Mouse (Mus musculus): Measurements from ENCODE around the gene Ramp3. TPM values are rescaled to one million over a fixed set of nuclear protein-coding genes. Genes with fewer than 3 reads are reported as not detected.
A peak's percentile ranks its signal among the peaks of the same experiment; 100 is the strongest.

The Ramp3 gene
- polyA plus RNA-seq, 2 experiments = 4.5 to 10.3 TPM

GRCm38 (mm10) chr11:6636150-6636549 lies 22.2 kb upstream of the Ramp3 start:
- Histone ChIP-seq H3K27ac (replicated peaks; ENCODE audit: low read depth, low read length) (no peak overlapping the region), H3K36me3 (ENCODE audit: control insufficient read depth, insufficient read depth, low read length) (no peaks in the 10 kb centered on the region), H3K9ac (ENCODE audit: low read depth, low read length, severe bottlenecking) (no peak overlapping the region), H3K4me3 (replicated peaks; ENCODE audit: low read length) (no peak overlapping the region), H3K4me1 (ENCODE audit: control insufficient read depth, insufficient read depth, low read length) (no peaks in the 10 kb centered on the region), H3K4me2 (replicated peaks; ENCODE audit: low read depth, low read length, severe bottlenecking) (no peak overlapping the region), H3K27me3 (ENCODE audit: control insufficient read depth, insufficient read depth, low read length) (no peaks in the 10 kb centered on the region), H3K9me3 (ENCODE audit: control insufficient read depth, low read length) (peaks cover 4% of the 10 kb centered on the region; the same call in 1 of the 2 replicates)
- 76% methylated on average over 8 of the region's 8 CpGs for WGBS
- DNase-seq (ENCODE audit: low spot score) (no peak), ATAC-seq (ENCODE audit: low FRiP score, low read depth) (no peak)
- no peak for TF ChIP-seq POLR2A (IDR thresholded peaks at IDR 0.05; ENCODE audit: borderline replicate concordance, extremely low read depth, insufficient read depth, insufficient read length)

- H3K27ac ChIP-seq (replicated peaks; ENCODE audit: low read depth, low read length) = no peak within 1 kb of the TSS
- no peaks in the 10 kb centered on the region for H3K4me1 ChIP-seq (ENCODE audit: control insufficient read depth, insufficient read depth, low read length)
- H3K27me3 ChIP-seq (ENCODE audit: control insufficient read depth, insufficient read depth, low read length) = no peaks in the 10 kb centered on the region
- no peaks in the 10 kb centered on the region for H3K36me3 ChIP-seq (ENCODE audit: control insufficient read depth, insufficient read depth, low read length)
- H3K9ac ChIP-seq (ENCODE audit: low read depth, low read length, severe bottlenecking) = no peak within 1 kb of the TSS
- WGBS = 89% methylated on average over 4 of the region's 4 CpGs
- DNase-seq (ENCODE audit: low spot score) (no peak), ATAC-seq (ENCODE audit: low FRiP score, low read depth) (no peak)
- TF ChIP-seq POLR2A (IDR thresholded peaks at IDR 0.05; ENCODE audit: borderline replicate concordance, extremely low read depth, insufficient read depth, insufficient read length) = no peak
- no peaks in the 10 kb centered on the region for H3K9me3 ChIP-seq (ENCODE audit: control insufficient read depth, low read length)
- no peak within 1 kb of the TSS for H3K4me2 ChIP-seq (replicated peaks; ENCODE audit: low read depth, low read length, severe bottlenecking)
- H3K4me3 ChIP-seq (replicated peaks; ENCODE audit: low read length) = no peak within 1 kb of the TSS
These were observed 19.8 kb upstream of the Ramp3 start, which contains the start of gene Wap for GRCm38 (mm10) chr11:6638537-6638936. TSS of gene Wap (minus strand) at chr11:6638637.

GRCm38 (mm10) chr11:6639072-6639471 lies 19.2 kb upstream of the Ramp3 start:
- no peak for TF ChIP-seq POLR2A (IDR thresholded peaks at IDR 0.05; ENCODE audit: borderline replicate concordance, extremely low read depth, insufficient read depth, insufficient read length)
- DNase-seq (ENCODE audit: low spot score) (no peak), ATAC-seq (ENCODE audit: low FRiP score, low read depth) (no peak)
- Histone ChIP-seq H3K4me3 (replicated peaks; ENCODE audit: low read length) (no peak overlapping the region), H3K9me3 (ENCODE audit: control insufficient read depth, low read length) (no peaks in the 10 kb centered on the region), H3K4me2 (replicated peaks; ENCODE audit: low read depth, low read length, severe bottlenecking) (no peak overlapping the region), H3K9ac (ENCODE audit: low read depth, low read length, severe bottlenecking) (no peak overlapping the region), H3K4me1 (ENCODE audit: control insufficient read depth, insufficient read depth, low read length) (no peaks in the 10 kb centered on the region), H3K36me3 (ENCODE audit: control insufficient read depth, insufficient read depth, low read length) (no peaks in the 10 kb centered on the region), H3K27ac (replicated peaks; ENCODE audit: low read depth, low read length) (no peak overlapping the region), H3K27me3 (ENCODE audit: control insufficient read depth, insufficient read depth, low read length) (no peaks in the 10 kb centered on the region)
- 72% methylated on average over 6 of the region's 6 CpGs for WGBS

GRCm38 (mm10) chr11:6644566-6644965 lies 13.8 kb upstream of the Ramp3 start:
- ATAC-seq (ENCODE audit: low FRiP score, low read depth) (peak; percentile 44; the same call in 1 of the 2 replicates), DNase-seq (ENCODE audit: low spot score) (peak; percentile 20)
- Histone ChIP-seq H3K36me3 (ENCODE audit: control insufficient read depth, insufficient read depth, low read length) (no peaks in the 10 kb centered on the region), H3K9ac (ENCODE audit: low read depth, low read length, severe bottlenecking) (no peak overlapping the region), H3K27ac (replicated peaks; ENCODE audit: low read depth, low read length) (no peak overlapping the region), H3K4me1 (ENCODE audit: control insufficient read depth, insufficient read depth, low read length) (no peaks in the 10 kb centered on the region), H3K9me3 (ENCODE audit: control insufficient read depth, low read length) (no peaks in the 10 kb centered on the region), H3K27me3 (ENCODE audit: control insufficient read depth, insufficient read depth, low read length) (no peaks in the 10 kb centered on the region), H3K4me3 (replicated peaks; ENCODE audit: low read length) (no peak overlapping the region), H3K4me2 (replicated peaks; ENCODE audit: low read depth, low read length, severe bottlenecking) (no peak overlapping the region)
- 68% methylated on average over 6 of the region's 6 CpGs for WGBS
- TF ChIP-seq POLR2A (IDR thresholded peaks at IDR 0.05; ENCODE audit: borderline replicate concordance, extremely low read depth, insufficient read depth, insufficient read length) = no peak

GRCm38 (mm10) chr11:6647831-6648724 lies 10.2 kb upstream of the Ramp3 start:
- H3K4me3 ChIP-seq (replicated peaks; ENCODE audit: low read length) = no peak overlapping the region
- no peak for TF ChIP-seq POLR2A (IDR thresholded peaks at IDR 0.05; ENCODE audit: borderline replicate concordance, extremely low read depth, insufficient read depth, insufficient read length)
- H3K27me3 ChIP-seq (ENCODE audit: control insufficient read depth, insufficient read depth, low read length) = no peaks in the 10 kb centered on the region
- H3K9ac ChIP-seq (ENCODE audit: low read depth, low read length, severe bottlenecking) = no peak overlapping the region
- no peaks in the 10 kb centered on the region for H3K36me3 ChIP-seq (ENCODE audit: control insufficient read depth, insufficient read depth, low read length)
- no peaks in the 10 kb centered on the region for H3K4me1 ChIP-seq (ENCODE audit: control insufficient read depth, insufficient read depth, low read length)
- ATAC-seq (ENCODE audit: low FRiP score, low read depth) = no peak
- DNase-seq (ENCODE audit: low spot score) = no peak
- H3K27ac ChIP-seq (replicated peaks; ENCODE audit: low read depth, low read length) = no peak overlapping the region
- H3K4me2 ChIP-seq (replicated peaks; ENCODE audit: low read depth, low read length, severe bottlenecking) = no peak overlapping the region
- no peaks in the 10 kb centered on the region for H3K9me3 ChIP-seq (ENCODE audit: control insufficient read depth, low read length)
- 61% methylated on average over 9 of the region's 9 CpGs for WGBS
